Mouse (Mus musculus) C2C12 (cell line): Measurements from ENCODE around the gene Patl1. TPM values are rescaled to one million over a fixed set of nuclear protein-coding genes. Genes with fewer than 3 reads are reported as not detected.
"Not testable (repeated sequence)": the region's sequence is repeated elsewhere in the genome, so short reads cannot be mapped to it uniquely, and the experiment has no call there.

Experiments used
- H3K27me3 ChIP-seq: one replicate; pipeline ENCODE4 v1.6.1; 2011; ENCODE audit not compliant: control insufficient read depth, insufficient read depth, insufficient read length
- H3K36me3 ChIP-seq: one replicate; pipeline ENCODE4 v1.6.1; 2011; ENCODE audit not compliant: control insufficient read depth, insufficient read depth
- H3K4me3 ChIP-seq: one replicate; pipeline ENCODE4 v1.5.1; 2011; ENCODE audit warnings: mild to moderate bottlenecking, control low read depth; ENCODE audit not compliant: poor library complexity, insufficient read depth, severe bottlenecking
- H3K79me2 ChIP-seq: one replicate; pipeline ENCODE4 v1.6.1; 2011; ENCODE audit not compliant: control insufficient read depth, insufficient read depth
- H3K79me3 ChIP-seq: one replicate; pipeline ENCODE4 v1.6.1; 2011; ENCODE audit warnings: low read depth, control low read depth
- H3ac ChIP-seq: one replicate; pipeline ENCODE3; 2011; ENCODE audit warnings: low read depth; ENCODE audit not compliant: control insufficient read depth, insufficient read length
- CEBPB ChIP-seq: IDR thresholded peaks from one replicate; pipeline ENCODE4 v1.6.1; 2011; ENCODE audit warnings: low read depth, mild to moderate bottlenecking, control low read depth, moderate library complexity
- CTCF ChIP-seq: IDR thresholded peaks from one replicate; pipeline ENCODE4 v1.5.1; 2011; ENCODE audit not compliant: control insufficient read depth, insufficient read depth, insufficient read length
- FOSL1 ChIP-seq: IDR thresholded peaks from one replicate; pipeline ENCODE4 v1.8.0; 2011; ENCODE audit warnings: mild to moderate bottlenecking, low read length; ENCODE audit not compliant: poor library complexity, insufficient read depth, severe bottlenecking
- MAX ChIP-seq: IDR thresholded peaks from one replicate; pipeline ENCODE4 v1.6.1; 2011; ENCODE audit warnings: mild to moderate bottlenecking, control low read depth
- MYOD1 ChIP-seq: IDR thresholded peaks from one replicate; pipeline ENCODE4 v1.6.1; 2011; ENCODE audit warnings: low read depth; ENCODE audit not compliant: control insufficient read depth, insufficient read length
- MYOG ChIP-seq: IDR thresholded peaks from one replicate; pipeline ENCODE4 v1.6.1; 2011; ENCODE audit not compliant: control insufficient read depth, insufficient read length; ENCODE audit errors: extremely low read depth
- USF1 ChIP-seq: IDR thresholded peaks from one replicate; pipeline ENCODE4 v1.6.1; 2011; ENCODE audit warnings: low read depth, mild to moderate bottlenecking, control low read depth, moderate library complexity
- polyA plus RNA-seq: library from polyadenylated mRNA; unstranded; fragments of >200 nt; fragmentation: generic; extraction: Trizol; gene quantifications from one replicate; pipeline ENCODE4 v1.2.1, GENCODE M21; 2012; ENCODE audit warnings: missing spikeins

The Patl1 gene
- polyA plus RNA-seq, 1 experiment = 13.3 TPM

DNA sequence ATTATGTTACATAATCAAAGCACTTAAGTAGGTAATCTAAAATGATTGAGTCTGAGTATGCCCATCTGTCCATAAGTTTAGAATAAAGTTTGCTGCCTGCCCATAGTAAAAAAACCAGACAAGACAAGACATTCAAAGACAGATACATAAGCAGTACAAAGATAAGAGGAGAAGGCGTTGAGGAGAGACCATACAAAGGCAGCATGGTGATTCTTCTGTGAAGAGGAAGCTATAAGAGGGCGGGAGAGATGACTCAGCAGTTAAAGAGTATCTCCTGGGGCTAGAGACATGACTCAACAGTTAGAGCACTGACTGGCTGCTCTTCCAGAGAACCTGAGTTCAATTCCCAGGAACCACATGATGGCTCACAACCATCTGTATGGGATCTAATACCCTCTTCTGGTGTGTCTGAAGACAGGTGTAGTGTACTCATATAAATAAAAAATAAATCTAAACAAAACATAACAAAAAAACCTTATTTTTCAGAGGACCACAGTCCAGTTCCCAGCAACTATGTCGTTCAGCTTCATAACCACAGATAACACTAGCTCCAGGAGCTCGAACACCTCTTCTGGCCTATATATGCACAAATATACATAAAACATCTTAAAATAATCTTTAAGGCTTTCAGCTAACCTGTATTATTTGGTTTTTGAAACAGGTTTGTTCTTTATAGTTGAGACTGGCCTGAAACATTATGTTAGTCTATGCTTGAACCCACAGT, 16.0 kb downstream of the Patl1 start:
- Histone ChIP-seq H3ac (no peak overlapping the region), H3K27me3 (no peaks in the 10 kb centered on the region), H3K4me3 (no peak overlapping the region), H3K79me2 (no peaks in the 10 kb centered on the region), H3K79me3 (peaks cover 1% of the 10 kb centered on the region), H3K36me3 (peaks cover 92% of the 10 kb centered on the region)
- TF ChIP-seq MAX (no peak), CEBPB (no peak), MYOG (no peak), USF1 (no peak), MYOD1 (no peak), FOSL1 (no peak), CTCF (no peak)

DNA sequence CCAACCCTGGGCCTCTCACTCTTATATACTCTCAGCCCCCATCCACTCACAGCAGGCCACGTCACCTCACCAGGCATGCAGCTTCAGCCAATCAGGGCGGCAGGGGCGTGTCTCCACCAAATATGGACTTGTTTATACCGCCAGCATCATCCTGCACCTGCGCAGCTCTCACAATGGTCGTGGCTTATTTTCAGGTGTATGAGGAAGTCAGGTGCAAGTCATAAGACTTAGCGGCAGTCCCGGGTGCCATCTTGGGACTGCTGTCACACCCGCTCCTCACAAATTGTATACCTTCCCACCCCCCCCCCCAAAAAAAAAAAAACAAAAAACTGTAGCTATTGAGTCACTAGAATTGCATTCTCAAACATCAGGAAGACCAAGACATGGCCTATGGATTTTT, 34.3 kb downstream of the Patl1 start:
- not testable (repeated sequence) for H3ac ChIP-seq, H3K27me3 ChIP-seq, H3K79me2 ChIP-seq, H3K4me3 ChIP-seq, H3K79me3 ChIP-seq
- H3K36me3 ChIP-seq = peaks cover 43% of the 10 kb centered on the region

DNA sequence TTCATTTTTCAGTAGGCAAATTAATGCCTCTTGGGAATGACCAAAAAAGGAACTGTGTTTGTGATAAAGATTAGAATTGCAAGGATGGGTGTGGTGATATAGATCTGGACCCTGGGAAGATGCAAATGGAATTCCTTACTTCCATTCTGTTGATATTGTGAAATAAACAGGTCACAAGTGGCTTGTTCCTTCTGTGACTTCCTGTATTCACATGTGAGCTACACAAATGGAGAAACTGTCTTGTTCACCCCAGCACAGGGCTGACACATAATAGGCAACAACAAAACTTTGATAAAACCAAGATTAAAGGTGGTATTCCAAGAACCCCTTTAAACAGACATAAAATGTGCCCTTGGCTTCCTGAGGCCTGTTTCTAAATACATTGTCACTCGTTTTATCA, 37.7 kb downstream of the Patl1 start:
- peaks cover 11% of the 10 kb centered on the region for H3K36me3 ChIP-seq
- no peak overlapping the region for H3K4me3 ChIP-seq
- no peaks in the 10 kb centered on the region for H3K27me3 ChIP-seq
- H3K79me3 ChIP-seq = no peaks in the 10 kb centered on the region
- no peak for TF ChIP-seq MYOD1
- H3ac ChIP-seq = no peak overlapping the region
- H3K79me2 ChIP-seq = no peaks in the 10 kb centered on the region

DNA sequence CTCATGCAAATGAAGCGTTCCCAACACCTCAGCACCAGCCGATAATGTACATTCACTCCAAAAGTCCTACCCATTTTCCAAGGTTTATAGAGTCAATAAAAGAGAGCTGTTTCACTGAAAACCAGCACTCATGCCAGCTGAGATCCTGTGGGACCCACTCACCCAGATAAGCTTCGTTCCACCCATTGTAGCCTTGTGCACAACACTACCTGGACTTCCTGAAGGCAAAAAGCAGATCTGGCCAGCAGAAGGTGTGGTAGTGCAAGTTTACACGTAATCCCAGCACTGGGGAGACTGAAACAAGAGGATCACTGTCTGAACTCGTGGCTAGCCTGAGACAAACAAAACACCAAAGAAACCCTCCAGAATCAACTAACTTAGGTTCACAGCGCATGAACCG, 38.5 kb downstream of the Patl1 start:
- Histone ChIP-seq H3K36me3 (peaks cover 2% of the 10 kb centered on the region), H3K79me2 (no peaks in the 10 kb centered on the region), H3ac (no peak overlapping the region), H3K27me3 (no peaks in the 10 kb centered on the region), H3K79me3 (no peaks in the 10 kb centered on the region), H3K4me3 (no peak overlapping the region)
- no peak for TF ChIP-seq MYOD1
- no peak for TF ChIP-seq MYOG
- no peak for TF ChIP-seq USF1
- TF ChIP-seq CEBPB = no peak
- no peak for TF ChIP-seq CTCF
- no peak for TF ChIP-seq MAX
- no peak for TF ChIP-seq FOSL1

DNA sequence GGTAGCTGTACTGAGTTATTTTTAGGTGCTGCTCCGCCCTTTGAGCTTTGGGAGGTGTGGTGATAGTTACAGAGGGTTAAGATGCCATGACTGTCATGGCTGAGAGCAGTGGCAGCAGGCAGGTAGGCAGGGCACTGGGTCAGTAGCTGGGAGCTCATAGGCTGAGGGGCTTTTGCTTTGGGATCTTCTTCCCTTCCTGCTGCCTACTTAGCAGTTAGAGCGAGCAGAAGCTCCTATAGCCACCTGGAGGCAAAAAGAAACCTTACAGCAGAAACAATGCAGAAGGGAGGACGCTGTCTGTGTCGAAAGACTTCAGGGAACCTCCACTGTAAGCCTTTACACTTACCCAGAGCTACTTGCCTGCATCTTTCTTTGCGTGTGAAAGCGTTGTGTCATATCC, 42.0 kb downstream of the Patl1 start:
- Histone ChIP-seq H3K79me2 (no peaks in the 10 kb centered on the region), H3K4me3 (no peak overlapping the region), H3K27me3 (no peaks in the 10 kb centered on the region), H3ac (no peak overlapping the region), H3K79me3 (no peaks in the 10 kb centered on the region), H3K36me3 (no peaks in the 10 kb centered on the region)
- TF ChIP-seq CEBPB = no peak
- TF ChIP-seq MYOD1 = no peak
- no peak for TF ChIP-seq MYOG

DNA sequence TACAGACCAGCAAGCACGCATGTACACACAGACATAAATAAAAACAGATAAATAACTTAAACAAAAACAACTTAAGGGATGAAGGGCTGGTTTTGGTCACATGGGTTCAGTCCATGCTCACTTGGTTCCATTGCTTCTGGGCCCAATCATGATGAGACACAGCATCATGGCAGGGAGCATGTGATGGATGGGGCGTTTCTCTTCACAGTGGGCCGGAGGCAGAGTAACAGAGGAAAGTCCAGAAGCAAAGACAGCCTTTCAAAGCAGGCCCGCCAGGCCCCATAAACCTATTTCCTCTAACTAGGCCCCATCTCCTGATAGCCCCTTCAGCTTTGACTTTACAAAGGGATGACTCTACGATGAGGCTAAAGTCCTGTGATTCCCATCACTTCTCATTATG, 44.4 kb downstream of the Patl1 start:
- H3K36me3 ChIP-seq = no peaks in the 10 kb centered on the region
- no peaks in the 10 kb centered on the region for H3K79me3 ChIP-seq
- H3K4me3 ChIP-seq = no peak overlapping the region
- H3K27me3 ChIP-seq = peaks cover 4% of the 10 kb centered on the region
- no peaks in the 10 kb centered on the region for H3K79me2 ChIP-seq
- H3ac ChIP-seq = no peak overlapping the region
- TF ChIP-seq MYOD1 (no peak), CTCF (no peak), FOSL1 (no peak), USF1 (no peak), MAX (no peak), MYOG (no peak), CEBPB (no peak)
